Mouse (Mus musculus) yolk sac, embryonic 10.5 days (tissue): ENCODE data around the gene Mttp.

ENCODE experiments used
- DNase-seq: peaks from one replicate; pipeline ENCODE4 v3.0.0-alpha.2; 2017; ENCODE audit warnings: low spot score

Gene Mttp

DNA sequence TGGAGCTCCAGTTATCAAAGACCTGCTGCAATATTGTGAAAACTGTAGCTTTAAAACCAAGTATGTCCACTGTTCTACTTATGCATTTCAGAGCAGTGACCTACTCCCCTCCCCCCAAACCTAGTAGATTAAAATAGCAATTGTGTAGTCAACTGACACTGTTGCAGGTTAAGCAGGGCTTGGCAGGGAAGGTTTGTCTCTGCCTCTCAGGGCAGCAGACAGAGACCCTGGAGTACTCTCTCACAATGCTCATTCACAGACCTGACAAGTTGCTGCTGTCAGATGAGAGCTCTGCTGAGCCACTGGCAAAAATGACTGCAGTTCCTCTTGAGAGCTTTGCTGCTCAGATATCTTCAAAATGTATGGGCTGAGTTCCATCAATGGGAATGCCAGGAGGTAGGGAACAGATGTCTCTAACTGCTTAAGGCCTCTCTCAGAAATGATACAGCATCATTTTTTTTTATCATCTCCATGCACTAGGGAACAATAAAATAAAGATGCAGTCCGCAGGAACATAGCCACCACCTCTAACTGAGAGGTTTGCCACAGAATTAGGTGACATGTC lies 61.6 kb downstream of the Mttp start:
- no peak for DNase-seq

DNA sequence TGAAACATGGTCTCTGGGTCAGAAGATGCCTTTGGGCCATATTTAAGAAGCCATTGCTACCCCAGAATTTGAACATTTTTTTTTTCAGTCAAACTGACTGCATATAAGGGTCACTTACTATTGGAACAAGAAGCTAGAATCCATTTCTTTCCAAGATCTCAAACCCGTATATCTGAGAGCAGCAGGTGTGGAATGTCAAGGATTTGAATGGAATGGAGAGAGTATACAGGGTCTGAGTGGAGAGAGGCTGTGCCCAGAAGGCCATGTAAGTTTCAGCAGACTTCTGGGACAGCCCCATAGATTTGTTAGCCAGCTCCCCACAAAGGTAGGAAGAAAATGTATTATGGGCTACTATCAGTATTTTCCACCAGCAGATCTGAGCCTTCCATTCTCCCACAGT lies 66.1 kb downstream of the Mttp start:
- DNase-seq: no peak

DNA sequence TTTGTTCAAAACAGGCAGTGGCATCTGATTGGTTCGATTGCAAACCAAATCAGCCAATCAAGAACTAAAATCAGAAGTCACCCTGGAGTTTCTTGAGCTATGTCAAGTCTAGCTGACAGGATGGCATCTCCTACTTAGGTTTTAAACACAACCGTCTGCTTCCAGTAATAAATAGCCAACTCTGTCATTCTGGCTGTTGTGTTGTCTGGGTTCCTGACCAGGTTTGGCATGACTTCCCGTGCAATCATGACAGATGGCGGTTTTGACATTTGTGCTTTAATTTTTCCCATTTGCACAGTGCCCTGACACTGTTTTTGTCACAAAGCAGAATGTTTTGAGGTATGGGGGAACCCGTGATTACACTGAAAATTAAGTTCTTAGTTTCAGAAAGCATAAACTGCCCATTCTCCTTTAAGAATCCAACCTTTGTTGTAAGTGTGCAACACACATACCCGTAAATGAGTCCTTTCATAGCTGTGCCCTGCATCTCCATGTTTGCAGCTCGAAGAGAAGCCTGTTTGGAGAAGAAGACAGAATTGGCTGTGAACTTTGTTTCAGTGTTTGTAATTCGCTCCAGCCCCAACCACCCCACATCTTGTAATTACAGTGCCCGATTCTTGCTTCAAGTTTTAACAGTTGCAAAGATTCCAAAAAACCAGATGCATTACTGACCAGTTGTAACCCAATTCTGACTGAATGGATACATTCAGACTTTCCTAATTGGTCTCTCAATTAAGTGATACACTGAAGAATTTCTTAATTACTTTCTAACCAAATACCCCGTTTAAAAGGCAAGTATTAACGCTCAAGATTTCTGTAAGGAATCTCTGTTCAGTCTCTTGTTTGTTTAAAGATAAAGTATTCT lies 67.1 kb downstream of the Mttp start:
- no peak for DNase-seq

DNA sequence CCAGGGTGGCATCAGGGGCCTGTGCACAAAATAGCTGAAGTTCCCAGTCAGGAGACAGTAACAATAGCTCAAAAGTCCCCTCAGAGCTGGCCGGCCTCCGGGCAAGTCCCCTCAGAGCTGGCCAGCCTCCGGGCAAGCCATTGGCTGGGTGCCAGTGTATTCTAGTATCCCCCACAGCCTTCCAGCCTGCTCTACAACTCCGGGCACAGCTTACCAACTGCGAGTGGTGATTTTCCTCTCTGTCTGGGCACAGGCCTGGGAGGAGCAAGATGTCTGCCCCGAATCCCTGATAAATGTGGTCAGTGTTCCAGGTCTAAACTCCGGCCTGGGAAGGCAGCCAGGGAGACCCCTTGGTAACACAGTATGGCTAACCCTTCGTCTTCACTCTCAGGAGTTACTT lies 69.6 kb downstream of the Mttp start:
- DNase-seq: no peak

DNA sequence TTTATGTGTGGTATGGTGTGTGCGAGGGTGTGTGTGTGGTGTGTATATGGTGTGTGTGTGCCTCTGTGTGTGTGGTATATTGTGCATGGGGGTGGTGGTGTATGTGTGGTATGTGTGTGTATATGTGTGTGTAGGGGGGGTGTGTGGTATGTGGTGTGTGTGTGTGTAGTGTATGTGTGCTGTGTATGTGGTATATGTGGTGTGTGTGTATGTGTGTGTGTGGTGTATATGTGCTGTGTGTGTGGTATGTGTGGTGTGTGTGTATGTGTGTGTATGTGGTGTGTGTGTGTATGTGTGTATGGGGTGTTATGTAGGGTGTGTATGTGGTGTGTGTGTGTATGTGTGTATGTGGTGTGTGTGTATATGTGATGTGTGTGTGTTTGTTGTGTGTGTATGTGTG lies 70.6 kb downstream of the Mttp start:
- no peak for DNase-seq

DNA sequence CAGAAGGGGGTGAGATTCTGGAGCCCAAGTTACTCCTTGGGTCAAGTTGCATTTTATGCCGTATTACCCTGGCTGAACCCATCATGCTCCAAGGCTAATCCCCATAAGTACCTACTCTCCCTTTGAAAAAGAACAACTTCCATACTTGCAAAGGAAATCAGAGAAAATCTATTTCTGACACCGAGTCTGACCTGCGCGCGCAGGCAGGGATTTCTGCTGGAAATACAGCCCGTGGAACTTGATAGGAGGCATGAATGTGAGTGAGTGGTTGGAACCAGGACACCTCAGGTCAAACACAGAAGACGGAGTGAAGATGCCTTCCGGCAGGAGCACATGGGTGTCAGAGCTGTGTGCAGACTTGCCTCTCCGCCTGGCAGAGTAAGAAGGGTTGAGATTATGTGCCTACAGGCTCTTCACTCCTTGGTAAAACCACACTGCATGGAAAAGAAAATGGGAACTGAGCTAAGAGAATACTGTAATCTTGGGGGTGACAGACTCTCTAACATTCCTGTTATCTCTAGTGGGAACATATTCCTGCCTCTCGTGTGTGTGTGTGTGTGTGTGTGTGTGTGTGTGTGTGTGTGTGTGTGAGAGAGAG lies 73.2 kb downstream of the Mttp start:
- DNase-seq: no peak

DNA sequence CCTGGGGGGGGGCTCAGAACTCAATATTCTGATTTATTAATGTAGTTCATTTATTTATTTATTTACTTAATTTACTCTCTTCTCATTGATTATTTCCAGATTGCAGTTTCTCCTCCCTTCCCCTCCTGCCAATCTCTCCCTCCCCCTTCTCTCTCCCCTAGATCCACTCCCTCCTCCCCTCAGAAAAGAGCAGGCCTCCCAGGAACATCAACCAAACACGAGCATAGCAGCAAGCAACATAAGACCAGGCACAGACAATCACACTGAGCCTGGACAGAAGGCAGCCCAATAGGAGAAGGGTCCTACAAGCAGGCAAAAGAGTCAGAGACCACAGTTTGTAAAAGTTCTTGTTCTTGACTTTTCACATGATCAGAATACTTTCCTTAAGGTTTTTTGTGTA lies 73.8 kb downstream of the Mttp start:
- no peak for DNase-seq

DNA sequence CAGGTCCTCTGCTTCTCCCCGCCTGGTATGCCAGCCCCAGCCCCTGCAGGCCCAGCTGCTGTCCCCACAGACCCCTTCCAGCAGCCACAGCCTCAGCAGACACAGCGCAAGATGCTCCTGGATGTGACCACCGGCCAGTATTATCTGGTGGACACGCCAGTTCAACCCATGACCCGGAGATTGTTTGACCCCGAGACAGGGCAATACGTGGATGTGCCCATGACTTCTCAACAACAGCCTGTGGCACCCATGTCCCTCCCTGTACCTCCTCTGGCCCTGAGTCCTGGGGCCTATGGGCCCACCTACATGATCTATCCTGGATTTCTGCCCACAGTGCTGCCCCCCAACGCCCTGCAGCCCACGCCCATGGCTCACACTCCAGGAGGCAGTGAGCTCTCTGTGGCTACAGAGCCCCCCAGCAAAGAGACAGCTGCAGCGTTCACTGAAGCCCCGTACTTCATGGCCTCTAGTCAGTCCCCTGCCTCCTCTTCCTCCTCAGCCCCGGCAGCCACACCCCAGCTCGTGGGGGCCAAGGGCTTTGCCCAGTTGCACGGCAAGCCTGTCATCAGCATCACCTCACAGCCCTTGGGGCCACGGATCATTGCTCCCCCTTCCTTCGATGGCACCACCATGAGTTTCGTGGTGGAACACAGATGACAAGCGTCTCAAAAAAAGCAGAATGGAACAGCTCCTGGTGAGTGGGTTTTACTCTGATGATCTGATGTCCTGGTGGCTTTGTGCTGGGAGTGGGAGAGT lies 74.8 kb downstream of the Mttp start:
- no peak for DNase-seq

DNA sequence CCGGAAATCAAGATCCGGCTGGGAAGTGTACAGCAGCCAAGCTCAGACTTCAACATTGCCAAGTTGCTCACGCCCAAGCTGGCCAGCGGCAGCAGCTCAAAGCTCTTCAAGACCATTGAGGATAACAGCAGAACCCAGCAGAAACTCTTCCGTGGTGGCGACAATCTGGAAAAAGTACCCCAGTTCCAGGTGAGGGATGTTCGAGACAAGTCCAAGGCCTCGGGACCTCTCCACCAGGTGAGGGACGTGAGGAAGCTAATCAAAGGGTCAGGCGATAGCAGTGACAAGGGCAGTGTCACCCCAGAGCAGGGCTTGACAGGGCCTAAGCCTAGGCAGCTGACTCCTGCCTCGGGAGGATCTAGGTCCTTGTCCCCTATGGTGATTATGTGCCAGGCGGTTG lies 76.7 kb downstream of the Mttp start:
- no peak for DNase-seq

DNA sequence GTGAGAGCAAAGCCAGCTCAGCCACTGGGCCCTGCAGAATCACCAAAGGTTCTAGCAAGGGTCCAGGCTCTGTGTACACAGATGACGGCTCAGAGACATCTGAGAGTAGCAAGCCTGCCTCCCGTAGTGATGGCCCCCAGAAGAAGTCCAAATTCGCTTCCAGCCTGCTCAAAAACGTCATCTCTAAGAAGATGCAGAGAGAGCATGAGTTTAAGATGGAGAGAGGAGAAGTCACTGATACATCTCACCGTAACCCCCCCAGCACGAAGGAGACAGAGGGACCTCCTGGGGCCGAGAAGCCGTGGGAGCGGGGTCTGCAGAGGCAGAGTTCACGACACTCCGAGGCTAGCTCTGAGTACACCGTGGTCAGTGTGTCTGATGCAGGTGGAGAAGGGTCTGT lies 77.5 kb downstream of the Mttp start, which contains the start of gene Gm5105:
Gm5105 (minus strand) TSS at position 101 of the 400 bp plus-strand sequence.
- DNase-seq: no peak

DNA sequence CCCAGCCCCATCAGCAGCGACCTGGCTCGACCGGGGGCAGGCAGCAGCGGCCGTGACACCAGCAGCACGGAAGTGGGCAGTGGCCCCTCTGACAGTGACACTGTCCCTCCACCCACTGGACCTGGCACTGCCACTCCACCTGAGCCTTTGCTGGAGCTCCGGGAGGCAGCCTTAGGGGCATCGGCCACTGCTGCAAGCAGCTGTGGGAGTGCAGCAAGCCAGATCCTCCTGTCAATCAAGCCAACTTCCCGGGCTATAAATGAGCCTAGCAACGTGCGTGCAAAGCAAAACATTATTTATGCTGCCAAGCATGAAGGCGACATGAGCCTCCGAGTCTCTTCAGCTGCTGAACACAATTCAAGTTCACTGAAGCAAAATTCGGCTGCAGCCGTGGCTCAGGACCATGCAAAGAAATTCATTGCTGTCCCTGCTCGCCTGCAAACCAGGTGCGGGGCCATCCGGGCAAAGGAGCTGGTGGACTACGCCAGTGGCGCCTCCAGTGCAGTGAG lies 78.4 kb downstream of the Mttp start:
- no peak for DNase-seq

DNA sequence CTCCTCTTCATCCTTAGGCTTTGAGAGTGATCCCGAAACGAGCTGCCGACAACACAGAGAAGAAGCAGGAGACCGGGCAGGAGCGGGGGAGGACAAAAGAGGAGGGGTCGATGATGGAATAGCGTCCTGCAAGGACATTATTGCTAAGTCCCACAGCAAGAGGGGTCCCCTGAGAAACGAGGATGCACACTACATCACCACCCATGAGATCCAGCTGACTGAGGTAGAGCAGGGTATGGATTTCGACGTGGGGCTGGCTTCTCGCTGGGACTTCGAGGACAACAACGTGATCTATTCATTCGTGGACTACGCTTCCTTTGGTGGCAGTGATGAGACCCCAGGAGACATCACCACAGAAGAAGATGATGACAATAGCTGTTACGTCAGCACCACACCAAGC lies 78.8 kb downstream of the Mttp start:
- DNase-seq: no peak

DNA sequence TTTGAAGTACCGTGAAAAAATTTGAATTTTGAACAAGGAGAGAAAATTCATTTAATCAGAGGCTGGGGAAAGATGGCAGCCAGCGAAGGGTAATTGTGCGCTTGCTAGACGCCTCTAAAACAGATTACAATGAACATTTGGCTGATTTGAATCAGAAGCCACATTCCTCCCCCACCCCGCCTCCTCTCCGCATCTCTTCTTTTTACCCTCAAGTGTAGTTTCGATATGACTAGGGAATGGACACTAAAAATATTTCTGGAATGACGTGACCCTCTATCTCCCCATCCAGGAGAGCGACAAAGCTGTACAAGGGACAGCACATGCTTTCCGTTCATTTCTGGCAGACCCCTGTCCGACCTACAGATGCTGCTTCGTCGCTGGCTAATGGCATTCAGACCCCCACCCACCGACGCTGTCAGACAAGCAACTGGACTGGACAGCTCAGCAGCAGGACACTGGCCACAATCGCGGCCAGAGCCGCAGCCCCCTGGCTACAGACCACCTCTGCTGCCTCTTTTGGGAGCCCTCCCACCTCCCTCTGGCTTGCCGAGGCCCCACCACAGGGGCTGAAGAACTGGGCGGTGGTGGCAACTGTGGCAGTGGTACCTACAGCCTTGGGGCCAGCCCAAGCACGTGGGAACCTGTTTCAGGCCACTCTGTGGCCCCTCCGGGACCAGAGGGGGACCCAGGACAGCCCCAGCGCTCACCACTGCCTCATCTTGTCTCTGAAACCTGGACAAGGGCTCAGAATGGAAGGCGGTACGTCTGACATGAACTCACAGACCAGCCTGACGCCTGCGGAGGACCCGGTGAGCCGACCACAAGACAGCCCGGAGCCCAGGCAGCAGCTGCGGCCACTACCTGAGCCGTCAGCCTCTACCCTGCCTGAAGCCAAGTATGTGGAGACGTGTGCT lies 79.8 kb downstream of the Mttp start, which contains the start of gene 1110002E22Rik:
1110002E22Rik (plus strand) TSS at position 321 of the 914 bp plus-strand sequence.
- no peak for DNase-seq

DNA sequence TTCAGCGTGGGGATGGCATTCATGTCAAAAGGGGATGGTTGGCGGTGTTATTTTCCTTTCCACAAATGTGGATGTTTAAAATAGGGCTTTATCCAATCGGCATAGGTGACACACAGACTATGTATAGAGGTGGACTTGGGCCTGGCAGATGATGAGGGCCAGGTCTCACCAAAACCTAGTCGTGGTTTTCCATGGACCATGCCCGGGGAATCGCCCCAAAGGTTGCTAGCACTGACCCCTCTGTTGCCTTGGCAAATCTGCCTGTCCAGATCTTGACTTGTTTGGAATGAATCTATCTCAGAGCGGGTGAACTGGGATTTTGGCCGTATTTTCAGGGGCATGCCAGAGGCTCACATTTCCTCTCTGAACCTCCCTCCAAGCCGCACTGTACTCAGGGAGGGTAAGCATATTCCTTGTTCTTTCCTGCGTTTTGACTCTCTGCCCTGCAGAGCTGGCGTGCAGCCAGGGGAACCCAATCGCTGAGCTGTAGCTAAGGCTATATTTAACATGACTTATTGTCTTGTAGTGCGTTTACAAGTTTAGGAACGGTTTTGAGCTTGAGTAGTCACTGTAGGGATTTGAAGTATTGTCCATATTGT lies 80.9 kb downstream of the Mttp start:
- no peak for DNase-seq

DNA sequence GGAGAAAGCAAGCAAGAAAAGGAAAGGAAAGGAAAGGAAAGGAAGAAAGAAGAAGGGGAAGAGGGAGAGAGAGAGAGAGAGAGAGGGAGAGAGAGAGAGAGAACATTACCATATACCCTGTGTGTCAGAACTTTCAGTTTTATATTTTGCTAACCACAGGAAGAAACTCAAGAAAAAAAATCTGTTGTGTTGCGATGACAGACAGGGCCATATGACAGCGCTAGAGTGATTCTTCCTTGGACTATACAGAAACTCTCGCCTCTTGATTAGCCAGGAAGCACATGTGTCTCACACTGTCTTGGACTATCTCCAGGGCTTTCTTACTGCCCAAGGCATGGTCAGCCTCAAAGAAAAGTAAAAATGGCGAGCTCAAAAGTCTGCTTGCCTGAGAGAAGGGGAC lies 82.1 kb downstream of the Mttp start:
- DNase-seq: no peak

DNA sequence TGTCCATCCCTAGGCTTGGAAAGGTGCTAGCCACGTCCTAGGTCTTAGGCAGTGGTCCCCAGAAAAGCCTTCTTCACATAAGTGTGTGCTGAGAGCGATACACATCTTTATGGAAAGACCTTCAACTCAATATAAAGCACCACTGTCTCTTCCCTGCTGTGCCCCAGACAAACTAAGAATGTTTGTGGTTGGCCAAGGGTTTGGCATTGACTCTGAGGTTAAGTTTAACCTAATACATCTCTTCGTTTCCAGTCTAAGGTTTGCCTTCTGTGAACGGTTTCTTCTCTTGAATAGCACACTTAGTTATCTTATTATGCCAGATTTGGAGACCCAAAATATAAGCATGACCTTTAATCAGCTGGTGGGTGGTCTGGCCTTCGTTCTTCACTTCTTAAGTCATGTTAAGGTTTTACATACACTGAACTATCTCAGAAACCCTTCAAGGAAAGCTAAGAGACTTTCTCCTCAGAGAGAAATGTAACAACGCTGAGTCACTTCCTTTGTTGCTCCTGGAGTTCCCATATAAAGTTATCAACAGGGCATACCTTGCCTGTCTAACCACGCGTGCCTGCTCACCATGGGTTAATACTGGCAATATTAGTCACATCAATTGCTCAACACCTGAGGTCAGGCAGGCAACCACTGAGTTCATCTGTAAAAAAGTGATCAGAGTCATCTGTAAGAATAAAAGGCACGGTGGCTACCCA lies 83.4 kb downstream of the Mttp start:
- DNase-seq: no peak

DNA sequence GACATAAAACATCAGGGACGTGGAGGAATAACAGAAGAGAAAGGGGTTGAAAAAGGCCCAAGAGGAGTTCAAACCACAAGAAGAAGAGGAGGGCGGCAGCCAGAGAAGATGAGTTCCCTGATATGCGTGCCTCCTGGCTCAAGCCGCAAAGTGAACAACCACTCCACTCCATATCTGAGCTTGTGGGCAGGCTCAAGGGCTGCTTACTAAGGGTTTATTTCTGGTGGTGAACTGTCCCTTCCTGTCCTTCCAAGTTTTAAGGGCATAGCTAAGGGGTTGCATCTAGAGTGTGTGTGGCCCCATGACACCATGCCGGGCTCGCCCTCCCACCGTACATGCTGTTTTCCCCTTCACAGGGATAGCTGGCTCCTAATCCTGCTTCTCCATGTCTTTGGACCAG lies 84.3 kb downstream of the Mttp start:
- DNase-seq: no peak

DNA sequence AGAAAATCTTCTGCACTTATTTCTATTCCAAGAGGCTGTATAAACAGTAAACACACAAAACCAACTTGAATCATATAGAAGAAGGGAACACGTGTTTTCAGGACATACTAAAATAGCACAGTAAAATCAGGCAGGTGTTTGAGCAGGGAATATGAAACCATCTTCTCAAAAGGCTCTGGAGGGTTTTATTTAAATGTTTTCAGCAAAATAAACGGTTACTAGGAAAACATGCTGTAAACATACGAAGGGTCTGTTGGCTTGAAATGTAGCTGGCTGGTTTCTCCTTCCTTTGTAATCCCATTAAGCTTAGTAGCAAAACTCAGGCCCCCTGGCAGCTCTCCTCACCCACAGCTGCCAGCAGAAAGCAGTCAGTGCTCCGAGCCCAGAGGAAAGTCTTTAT lies 86.5 kb downstream of the Mttp start:
- no peak for DNase-seq

DNA sequence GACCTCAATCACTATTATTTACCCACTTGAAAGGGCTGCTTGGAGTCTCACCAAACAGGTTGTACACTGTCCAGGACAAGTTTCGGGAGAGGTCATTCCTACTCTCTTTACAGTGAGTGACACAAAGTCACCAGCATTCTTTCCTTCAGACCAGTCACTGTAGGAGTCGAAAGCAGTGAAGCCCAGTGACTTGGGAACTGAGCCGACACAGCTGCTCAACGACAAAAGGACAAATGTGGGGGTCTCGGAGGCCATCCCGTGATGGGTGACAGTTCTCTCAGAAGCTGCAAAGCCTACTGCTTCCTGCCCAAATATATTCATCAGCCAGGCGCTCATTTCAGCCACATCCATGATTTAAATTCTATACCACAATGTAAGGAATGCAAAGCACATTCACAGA lies 87.8 kb downstream of the Mttp start:
- DNase-seq: no peak

DNA sequence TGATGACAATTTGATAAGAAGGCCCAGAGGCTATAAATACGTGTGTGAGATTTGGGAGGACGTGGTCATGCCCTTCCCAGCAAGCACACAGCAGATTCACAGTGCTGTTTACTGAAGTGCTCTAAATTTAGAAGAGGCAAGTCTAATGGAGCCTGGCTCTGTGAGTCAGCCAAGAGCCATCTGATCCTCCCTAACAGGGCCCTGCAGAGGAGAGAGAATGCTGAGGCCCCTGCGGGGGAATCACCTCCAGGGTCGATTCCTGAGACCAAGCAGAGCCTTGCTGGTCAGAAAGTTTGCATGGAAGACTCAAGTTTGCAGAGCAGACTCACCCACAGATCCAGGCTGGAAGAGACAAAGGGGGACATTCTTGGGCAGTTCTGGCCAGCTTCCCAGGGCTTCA lies 90.8 kb downstream of the Mttp start:
- no peak for DNase-seq
